Mouse (Mus musculus) lung, embryonic 14.5 days (tissue): Measurements from ENCODE around the gene Slc35b4. TPM values are rescaled to one million over a fixed set of nuclear protein-coding genes. Genes with fewer than 3 reads are reported as not detected.

Experiments used
- ATAC-seq: fragments of 200-750 bp; cut with Nextera tagmentation; 2 replicates; pipeline ENCODE4 v1.8.0; 2017; ENCODE audit warnings: mild to moderate bottlenecking, moderate TSS enrichment, moderate library complexity; ENCODE audit not compliant: insufficient read depth
- DNase-seq: peaks from one replicate; pipeline ENCODE4 v3.0.0-alpha.2; 2015
- H3K27ac ChIP-seq: fragments of 300-500 bp; sonication (generic); 2 replicates; pipeline ENCODE4 v1.5.1; 2014; ENCODE audit warnings: low read depth, mild to moderate bottlenecking, moderate library complexity
- H3K27me3 ChIP-seq: fragments of 300-500 bp; sonication (generic); 2 replicates; pipeline ENCODE4 v1.6.1; 2014; ENCODE audit warnings: low read length, control low read depth; ENCODE audit not compliant: insufficient read depth
- H3K36me3 ChIP-seq: fragments of 300-500 bp; sonication (generic); 2 replicates; pipeline ENCODE4 v1.6.1; 2014; ENCODE audit warnings: control low read depth; ENCODE audit not compliant: insufficient read depth
- H3K4me1 ChIP-seq: fragments of 300-500 bp; sonication (generic); 2 replicates; pipeline ENCODE4 v1.6.1; 2014; ENCODE audit warnings: antibody characterized with exemption, control low read depth; ENCODE audit not compliant: insufficient read depth
- H3K4me2 ChIP-seq: fragments of 300-500 bp; sonication (generic); 2 replicates; pipeline ENCODE4 v1.6.1; 2014; ENCODE audit warnings: mild to moderate bottlenecking
- H3K4me3 ChIP-seq: fragments of 300-500 bp; sonication (generic); 2 replicates; pipeline ENCODE4 v1.5.1; 2014; ENCODE audit warnings: low read depth, low read length
- H3K9ac ChIP-seq: fragments of 300-500 bp; sonication (generic); 2 replicates; pipeline ENCODE4 v1.6.1; 2014
- H3K9me3 ChIP-seq: fragments of 300-500 bp; sonication (generic); 2 replicates; pipeline ENCODE4 v1.6.1; 2016; ENCODE audit warnings: low read depth, low read length, control low read depth
- CTCF ChIP-seq: IDR thresholded peaks from 2 replicates; pipeline ENCODE4 v1.5.1; 2016; ENCODE audit warnings: antibody characterized with exemption, low read depth
- WGBS: fragments of 180-500 bp; shearing (Covaris S2); extraction: QIAGEN DNeasy Blood & Tissue Kit; methylation state at CpG from one replicate; pipeline ENCODE4 v1.1.7; 2014; 5-methylcytosine and 5-hydroxymethylcytosine counted together
- polyA plus RNA-seq: library from polyadenylated mRNA; unstranded; fragments of >200 nt; fragmentation: Nextera tagmentation; extraction: Ambion mirVana; gene quantifications from 2 replicates; pipeline ENCODE4 v1.2.1, GENCODE M21; 2014

Gene Slc35b4
- polyA plus RNA-seq, 1 experiment from 2014 or later: 71.2 TPM

DNA sequence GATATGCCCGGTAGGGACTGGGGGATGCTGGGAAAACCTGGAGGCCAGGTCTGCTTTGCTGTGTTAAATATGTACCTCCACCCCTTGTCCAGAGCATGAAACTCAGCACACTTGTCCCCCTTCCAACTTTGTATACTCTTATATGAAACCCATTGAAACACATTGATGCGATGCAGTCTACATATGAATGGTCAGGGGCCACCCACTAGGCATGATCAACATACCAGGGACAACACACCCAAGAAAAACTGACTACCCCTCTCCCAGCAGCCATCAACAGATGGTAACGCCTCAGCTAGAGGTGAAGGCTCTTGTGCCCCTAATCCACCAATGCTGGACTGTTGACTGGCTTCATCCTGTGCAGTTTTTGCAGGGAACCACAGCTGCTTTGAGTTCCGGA, 3.0 kb upstream of the Slc35b4 start:
- no peak for TF ChIP-seq CTCF
- no peak overlapping the region for H3K9ac ChIP-seq
- WGBS: 87% methylated on average over 4 of the region's 4 CpGs
- H3K4me2 ChIP-seq: no peak overlapping the region
- DNase-seq (no peak), ATAC-seq (no peak)
- H3K9me3 ChIP-seq: no peaks in the 10 kb centered on the region
- no peaks in the 10 kb centered on the region for H3K4me1 ChIP-seq
- H3K27ac ChIP-seq: no peak overlapping the region
- H3K4me3 ChIP-seq: no peak overlapping the region
- H3K27me3 ChIP-seq: no peaks in the 10 kb centered on the region
- no peaks in the 10 kb centered on the region for H3K36me3 ChIP-seq

DNA sequence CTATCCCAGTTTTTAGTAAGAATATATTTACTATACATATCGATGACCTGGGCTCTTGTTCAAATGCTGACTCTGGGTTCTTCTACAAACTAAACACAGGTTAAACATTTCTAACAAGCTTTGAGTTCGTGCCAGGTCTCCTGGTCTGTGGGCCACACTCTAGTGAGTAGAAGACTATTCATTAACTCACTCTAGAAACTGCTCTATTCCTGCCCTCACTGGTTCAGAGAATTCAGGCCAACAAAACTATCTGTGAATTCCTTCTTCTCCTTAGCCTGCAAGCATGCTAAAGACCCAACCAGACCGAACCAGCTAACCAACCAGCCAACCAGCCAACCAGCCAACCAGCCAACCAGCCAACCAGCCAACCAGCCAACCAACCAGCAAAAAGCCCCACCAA, 2.1 kb upstream of the Slc35b4 start:
- 77% methylated on average over 3 of the region's 3 CpGs for WGBS
- Histone ChIP-seq H3K4me3 (no peak overlapping the region), H3K4me1 (peaks cover 3% of the 10 kb centered on the region; the same call in 1 of the 2 replicates), H3K4me2 (no peak overlapping the region), H3K36me3 (no peaks in the 10 kb centered on the region), H3K9me3 (no peaks in the 10 kb centered on the region), H3K9ac (no peak overlapping the region), H3K27me3 (no peaks in the 10 kb centered on the region), H3K27ac (no peak overlapping the region)
- ATAC-seq (no peak), DNase-seq (no peak)
- no peak for TF ChIP-seq CTCF

DNA sequence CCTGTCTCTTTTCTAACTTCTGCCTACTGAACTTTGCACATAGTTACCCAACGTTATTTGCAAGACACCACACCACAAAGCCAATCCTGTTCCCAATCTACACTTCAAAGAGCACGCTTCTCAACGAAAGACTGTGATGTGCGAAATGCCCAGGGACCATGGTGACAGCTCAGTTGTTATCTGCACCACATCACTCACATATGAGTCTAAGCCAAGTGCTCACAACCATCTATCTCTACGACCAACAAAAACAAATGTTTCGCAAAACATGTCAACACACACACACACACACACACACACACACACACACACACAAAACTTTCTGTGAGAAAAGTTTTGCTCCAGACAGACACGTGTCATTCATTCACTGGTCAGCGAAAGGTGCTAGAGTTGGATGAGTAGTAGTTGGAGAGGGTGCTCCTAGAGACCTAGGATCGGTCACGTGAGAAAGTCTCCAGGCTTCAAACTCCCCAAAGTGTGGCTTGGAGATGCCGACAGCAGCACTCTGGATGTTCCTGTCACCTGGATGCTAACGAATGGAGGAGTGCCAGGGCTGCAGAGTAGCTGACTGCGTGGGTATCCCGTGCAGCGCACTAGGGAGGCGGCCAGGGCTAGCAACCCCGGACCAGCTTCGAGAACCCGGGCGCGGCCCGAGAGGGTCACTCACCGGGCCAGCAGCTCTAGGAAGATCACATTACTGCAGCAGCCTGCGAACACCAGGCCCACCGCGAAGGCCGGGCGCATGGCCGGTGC, 624 bp downstream of the Slc35b4 start:
- DNase-seq (no peak), ATAC-seq (peak; percentile 85)
- no peaks in the 10 kb centered on the region for H3K9me3 ChIP-seq
- H3K27ac ChIP-seq: peak overlapping the region; percentile 83
- H3K9ac ChIP-seq: peak overlapping the region; percentile 88
- TF ChIP-seq CTCF: no peak
- H3K27me3 ChIP-seq: no peaks in the 10 kb centered on the region
- H3K4me1 ChIP-seq: peaks cover 3% of the 10 kb centered on the region; the same call in 1 of the 2 replicates
- peak overlapping the region; percentile 66 for H3K4me2 ChIP-seq
- peaks cover 6% of the 10 kb centered on the region; the same call in 1 of the 2 replicates for H3K36me3 ChIP-seq
- peak overlapping the region; percentile 83 for H3K4me3 ChIP-seq
- 2% methylated on average over 29 of the region's 29 CpGs for WGBS

DNA sequence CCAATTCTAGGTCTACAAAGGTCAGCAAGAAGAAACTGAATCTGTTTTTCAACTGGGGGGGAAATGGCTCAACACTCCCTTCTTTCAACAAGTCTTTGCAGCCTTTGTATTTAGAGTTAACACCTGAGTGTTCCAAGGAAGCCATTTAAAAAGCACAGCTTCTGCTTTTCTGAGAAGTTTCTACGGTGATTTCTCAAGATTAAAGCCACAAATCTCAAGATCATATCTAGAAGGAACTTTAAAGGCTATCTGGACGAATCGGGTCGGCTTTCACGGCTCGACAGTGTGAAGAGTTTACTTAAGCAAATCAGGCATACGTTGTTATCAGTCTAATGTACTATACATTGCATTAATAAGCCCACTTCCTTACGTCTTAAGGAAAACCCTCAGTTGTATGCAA, 2.2 kb downstream of the Slc35b4 start:
- no peaks in the 10 kb centered on the region for H3K9me3 ChIP-seq
- no peak for TF ChIP-seq CTCF
- ATAC-seq (no peak), DNase-seq (no peak)
- 42% methylated on average over 8 of the region's 8 CpGs for WGBS
- peaks cover 14% of the 10 kb centered on the region; the same call in 1 of the 2 replicates for H3K36me3 ChIP-seq
- H3K27ac ChIP-seq: no peak overlapping the region
- H3K4me3 ChIP-seq: no peak overlapping the region
- peaks cover 3% of the 10 kb centered on the region; the same call in 1 of the 2 replicates for H3K4me1 ChIP-seq
- H3K4me2 ChIP-seq: peak overlapping the region; percentile 8; the same call in 1 of the 2 replicates
- H3K27me3 ChIP-seq: no peaks in the 10 kb centered on the region
- no peak overlapping the region for H3K9ac ChIP-seq

DNA sequence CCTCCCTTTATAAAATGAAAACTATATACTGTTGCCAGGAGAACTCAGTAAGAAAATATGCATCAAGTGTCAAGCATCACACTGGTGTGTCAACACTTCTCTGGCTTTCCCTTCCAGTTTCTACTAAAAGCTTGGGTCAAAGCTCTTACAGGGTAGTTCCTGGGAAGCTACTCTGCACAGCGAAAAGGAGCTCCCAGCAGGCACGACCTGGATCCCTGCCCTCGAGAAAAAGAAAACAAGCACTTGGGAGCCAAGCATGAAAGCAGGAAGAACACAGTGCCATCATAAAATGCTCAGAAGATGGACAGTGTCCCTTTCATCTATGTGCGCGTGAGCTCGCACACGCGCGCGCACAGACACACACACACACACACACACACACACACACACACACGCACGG, 3.7 kb downstream of the Slc35b4 start:
- Histone ChIP-seq H3K4me1 (peaks cover 3% of the 10 kb centered on the region; the same call in 1 of the 2 replicates), H3K27me3 (no peaks in the 10 kb centered on the region), H3K9ac (no peak overlapping the region), H3K4me3 (no peak overlapping the region), H3K36me3 (peaks cover 24% of the 10 kb centered on the region; the same call in 1 of the 2 replicates), H3K27ac (no peak overlapping the region), H3K4me2 (no peak overlapping the region), H3K9me3 (no peaks in the 10 kb centered on the region)
- TF ChIP-seq CTCF: no peak
- ATAC-seq (no peak), DNase-seq (no peak)
- WGBS: 73% methylated on average over 12 of the region's 12 CpGs

DNA sequence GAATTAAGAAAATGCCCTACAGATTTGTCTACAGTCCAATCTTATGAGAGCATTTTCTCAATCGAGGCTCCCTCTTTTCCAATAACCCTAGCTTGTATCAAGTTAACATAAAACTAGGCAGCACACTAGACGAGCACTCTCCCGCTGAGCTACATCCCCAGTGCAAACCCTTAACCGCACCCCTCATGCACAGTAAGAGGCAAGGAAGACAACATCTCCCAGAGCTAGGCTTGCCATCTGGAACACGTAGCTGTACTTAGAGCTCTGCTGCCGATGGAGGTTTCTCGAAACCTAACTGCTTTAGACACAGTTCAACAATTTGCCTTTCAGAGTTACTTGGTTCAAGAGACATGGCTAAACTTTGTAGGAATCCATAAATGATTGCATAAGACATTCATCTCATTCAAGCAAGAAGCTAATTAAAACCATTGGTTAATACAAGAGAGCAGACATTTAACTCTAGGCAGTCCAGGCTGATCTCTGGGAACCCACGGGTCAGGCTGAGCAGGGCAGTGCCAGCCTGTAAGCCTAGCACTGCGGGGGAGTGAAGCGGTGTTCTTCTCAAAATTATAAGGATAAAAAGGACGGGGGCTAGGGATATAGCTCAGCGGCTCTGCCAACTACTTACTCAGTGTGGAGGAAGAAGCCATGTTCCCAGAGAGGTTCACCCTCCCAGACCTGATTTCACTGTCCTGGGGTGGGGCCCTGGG, 5.0 kb downstream of the Slc35b4 start:
- H3K36me3 ChIP-seq: peaks cover 31% of the 10 kb centered on the region
- no peaks in the 10 kb centered on the region for H3K9me3 ChIP-seq
- H3K27me3 ChIP-seq: no peaks in the 10 kb centered on the region
- ATAC-seq (no peak), DNase-seq (no peak)
- no peak overlapping the region for H3K9ac ChIP-seq
- TF ChIP-seq CTCF: no peak
- H3K4me1 ChIP-seq: peaks cover 3% of the 10 kb centered on the region; the same call in 1 of the 2 replicates
- no peak overlapping the region for H3K4me2 ChIP-seq
- no peak overlapping the region for H3K4me3 ChIP-seq
- H3K27ac ChIP-seq: no peak overlapping the region
- WGBS: 89% methylated on average over 12 of the region's 12 CpGs

DNA sequence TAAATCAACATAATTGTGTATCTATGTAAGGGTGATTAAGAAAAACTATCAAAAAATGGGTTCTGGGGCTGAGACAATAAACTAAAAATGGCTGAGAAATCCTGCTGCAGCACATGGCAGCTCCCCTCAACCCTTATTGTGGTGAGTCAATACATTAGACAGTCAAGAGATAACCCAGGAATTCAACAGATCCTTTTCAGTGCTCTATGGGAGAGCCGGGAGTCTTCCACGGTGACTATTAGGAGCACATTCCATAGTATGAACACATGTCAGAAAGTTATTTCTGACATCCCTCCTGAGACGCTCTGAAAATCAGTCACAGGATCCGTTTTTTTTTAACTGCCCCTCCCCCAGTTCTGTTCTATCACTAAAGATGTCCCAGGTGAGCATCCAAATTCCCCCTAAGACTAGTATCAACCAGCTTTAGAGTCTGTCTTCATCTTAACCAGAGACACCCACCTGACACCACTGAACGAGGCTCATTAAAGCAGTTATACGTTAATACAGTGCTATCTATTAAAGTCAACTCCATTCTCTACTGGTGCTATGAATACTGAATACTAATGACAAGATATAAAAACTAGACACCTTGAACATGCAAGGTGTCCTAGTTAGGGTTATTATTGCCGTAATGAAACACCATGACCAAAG, 5.9 kb downstream of the Slc35b4 start:
- Histone ChIP-seq H3K4me1 (peaks cover 3% of the 10 kb centered on the region; the same call in 1 of the 2 replicates), H3K36me3 (peaks cover 39% of the 10 kb centered on the region), H3K9me3 (no peaks in the 10 kb centered on the region), H3K9ac (no peak overlapping the region), H3K4me2 (no peak overlapping the region), H3K27me3 (no peaks in the 10 kb centered on the region), H3K4me3 (no peak overlapping the region), H3K27ac (no peak overlapping the region)
- DNase-seq (no peak), ATAC-seq (no peak)
- WGBS: 60% methylated on average over 7 of the region's 7 CpGs
- no peak for TF ChIP-seq CTCF
